8 mouse cellular contexts compared by ENCODE assay signal in the genomic region with DNA sequence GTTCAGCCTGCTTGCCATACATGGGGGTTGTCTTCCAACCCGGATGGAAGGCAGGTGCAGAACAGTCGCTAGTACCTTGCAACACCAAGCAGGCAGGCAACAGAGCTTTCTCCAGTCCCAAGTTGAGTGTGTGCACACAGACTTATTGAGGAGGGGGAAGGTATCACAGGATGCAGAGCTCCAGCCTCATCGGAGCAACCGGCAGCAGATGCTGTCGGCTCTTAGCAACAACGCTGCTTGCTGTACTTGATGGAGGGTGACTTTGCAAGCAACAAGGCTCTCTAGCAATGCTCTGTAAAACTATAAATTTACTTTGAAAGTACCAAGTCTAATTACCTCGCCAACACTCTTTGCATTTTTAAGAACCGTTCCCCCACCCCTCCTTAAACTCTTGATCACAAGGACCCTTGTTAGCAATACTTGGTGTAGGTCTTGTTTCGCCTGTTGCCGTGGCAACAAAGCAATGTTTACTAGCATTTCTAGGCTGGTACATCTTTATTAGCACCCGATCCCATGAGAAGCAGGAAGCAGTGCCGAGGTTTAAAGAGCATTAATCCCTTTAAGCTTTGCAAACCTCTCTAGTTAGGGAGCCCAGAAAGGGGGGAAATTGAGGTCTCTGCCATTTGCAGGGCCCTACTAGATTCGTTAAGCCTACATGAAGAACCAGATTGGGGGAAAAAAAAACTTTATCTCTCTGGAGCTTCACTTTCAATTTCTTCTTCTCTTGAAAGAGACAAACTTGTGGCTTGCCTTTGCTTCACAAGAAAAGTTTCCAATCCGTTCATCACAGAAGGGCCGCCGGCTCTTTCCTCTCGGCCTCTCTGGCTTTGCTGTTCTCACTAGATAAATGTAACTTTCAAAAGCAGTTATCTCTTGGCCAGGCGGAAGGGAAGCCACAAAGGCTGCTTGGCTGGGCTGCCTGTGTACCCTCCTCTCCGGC.
DNase-seq lines count a peak whose midpoint lies in the region; ATAC-seq and TF ChIP-seq lines count a peak whose summit lies in the region.

No protein-coding gene starts in this region.

- no peaks in the 10 kb centered on the region for H3K36me3 ChIP-seq in heart, embryonic 11.5 days (ENCODE audit: control insufficient read depth, insufficient read depth, low read length)
- H3K36me3 ChIP-seq in heart, adult 2 months (ENCODE audit: control insufficient read depth, insufficient read depth, low read length): no peaks in the 10 kb centered on the region
- H3K36me3 ChIP-seq in G1E (replicated peaks): peaks cover 91% of the 10 kb centered on the region
- H3K36me3 ChIP-seq in forebrain, embryonic 15.5 days: no peaks in the 10 kb centered on the region

- H3K9me3 ChIP-seq in heart, embryonic 11.5 days (replicated peaks; ENCODE audit: control insufficient read depth, low read length): no peaks in the 10 kb centered on the region
- H3K9me3 ChIP-seq in G1E (replicated peaks): no peaks in the 10 kb centered on the region
- no peaks in the 10 kb centered on the region for H3K9me3 ChIP-seq in forebrain, embryonic 15.5 days

- H3K4me2 ChIP-seq in heart, embryonic 11.5 days: peak overlapping the region; percentile 40
- H3K4me2 ChIP-seq in forebrain, embryonic 15.5 days (replicated peaks): no peak overlapping the region

- TF ChIP-seq EP300 in heart, adult 2 months (IDR thresholded peaks at IDR 0.05; ENCODE audit: insufficient read depth, low read depth, low read length): no peak

- H3K79me2 ChIP-seq in heart, adult 2 months (replicated peaks; ENCODE audit: control insufficient read depth, insufficient read depth, low read length): no peaks in the 10 kb centered on the region

- H3K27me3 ChIP-seq in heart, embryonic 11.5 days (ENCODE audit: control insufficient read depth, insufficient read depth, low read length): no peaks in the 10 kb centered on the region
- no peaks in the 10 kb centered on the region for H3K27me3 ChIP-seq in heart, adult 2 months (ENCODE audit: control insufficient read depth, insufficient read depth, low read length)
- no peaks in the 10 kb centered on the region for H3K27me3 ChIP-seq in G1E (ENCODE audit: insufficient read depth, low read length)
- no peaks in the 10 kb centered on the region for H3K27me3 ChIP-seq in forebrain, embryonic 15.5 days

- intact Hi-C loops in heart, adult 2 months (cut with DNase I): no loop called here

- H3K4me3 ChIP-seq in heart, embryonic 11.5 days (ENCODE audit: low read depth, low read length): no peak overlapping the region
- H3K4me3 ChIP-seq in heart, adult 2 months: no peak overlapping the region
- H3K4me3 ChIP-seq in G1E (ENCODE audit: low read depth, low read length): no peak overlapping the region
- no peak overlapping the region for H3K4me3 ChIP-seq in forebrain, embryonic 15.5 days

- TF ChIP-seq CTCF in heart, adult 2 months (IDR thresholded peaks at IDR 0.05): no peak
- TF ChIP-seq CTCF in G1E (IDR thresholded peaks at IDR 0.05; ENCODE audit: low read depth, low read length): no peak

- 32% methylated on average over 19 of the region's 19 CpGs for WGBS in heart, embryonic 11.5 days (ENCODE audit: insufficient replicate concordance)
- WGBS in heart, adult 2 months: 61% methylated on average over 19 of the region's 19 CpGs
- WGBS in forebrain, embryonic 15.5 days: 19% methylated on average over 19 of the region's 19 CpGs

- H3K9ac ChIP-seq in heart, embryonic 11.5 days (ENCODE audit: low read depth, low read length): peak overlapping the region; percentile 52
- no peak overlapping the region for H3K9ac ChIP-seq in heart, adult 2 months (ENCODE audit: low read depth, low read length)
- no peak overlapping the region for H3K9ac ChIP-seq in forebrain, embryonic 15.5 days (replicated peaks)

- ATAC-seq in heart, embryonic 11.5 days (replicated peaks; ENCODE audit: insufficient number of reproducible peaks, low FRiP score, low TSS enrichment): no peak
- peak; percentile 56 for ATAC-seq in G1E (ENCODE audit: extremely low read depth, insufficient number of reproducible peaks, low FRiP score, poor library complexity, severe bottlenecking)
- ATAC-seq in forebrain, embryonic 15.5 days (replicated peaks): peak; percentile 51; the same call in 1 of the 2 replicates
- peak; percentile 89 for ATAC-seq in megakaryocyte progenitor cell, adult 5-6 weeks (replicated peaks; ENCODE audit: poor library complexity)

- no peak for DNase-seq in heart, adult 2 months
- peak; percentile 22 for DNase-seq in G1E (ENCODE audit: low spot score)
- no peak for DNase-seq in cerebellum, adult 18-20 months
- no peak for DNase-seq in adrenal gland, adult (ENCODE audit: inconsistent age in 2 of 2, low spot score in 1 of 2)
- no peak for DNase-seq in urinary bladder, postnatal 4 days (ENCODE audit: low spot score in 2 of 2)

- no peak for TF ChIP-seq POLR2A in heart, adult 2 months (IDR thresholded peaks at IDR 0.05; ENCODE audit: insufficient read depth, low read depth, low read length)

- peaks cover 57% of the 10 kb centered on the region for H3K4me1 ChIP-seq in heart, embryonic 11.5 days (ENCODE audit: control insufficient read depth, insufficient read depth, low read length)
- H3K4me1 ChIP-seq in heart, adult 2 months (ENCODE audit: control insufficient read depth, insufficient read depth, low read length): peaks cover 2% of the 10 kb centered on the region; the same call in 1 of the 2 replicates
- H3K4me1 ChIP-seq in G1E (ENCODE audit: insufficient read depth, low read depth, low read length): peaks cover 14% of the 10 kb centered on the region
- H3K4me1 ChIP-seq in forebrain, embryonic 15.5 days: peaks cover 38% of the 10 kb centered on the region

- H3K27ac ChIP-seq in heart, embryonic 11.5 days (ENCODE audit: low read depth, low read length): peak overlapping the region; percentile 77
- H3K27ac ChIP-seq in heart, adult 2 months: no peak overlapping the region
- peak overlapping the region; percentile 44 for H3K27ac ChIP-seq in forebrain, embryonic 15.5 days (replicated peaks)
